Mouse (Mus musculus) cerebellum, adult 2 months (tissue): ENCODE data around the gene Dusp11. TPM values are rescaled to one million over a fixed set of nuclear protein-coding genes. Genes with fewer than 3 reads are reported as not detected.
"Not testable (repeated sequence)": the region's sequence is repeated elsewhere in the genome, so short reads cannot be mapped to it uniquely, and the experiment has no call there.

Source experiments
- DNase-seq, 2 experiments: peaks; one replicate each; pipeline ENCODE4 v3.0.0; 2021
- H3K27ac ChIP-seq: fragments of 200-500 bp; 2 replicates; pipeline ENCODE4 v1.5.1; 2012; ENCODE audit warnings: low read length, control low read depth, inconsistent platforms; ENCODE audit not compliant: insufficient read depth
- H3K27me3 ChIP-seq: fragments of 200-500 bp; 2 replicates; pipeline ENCODE4 v1.6.1; 2012; ENCODE audit warnings: inconsistent platforms, mild to moderate bottlenecking, low read length, moderate library complexity; ENCODE audit not compliant: control insufficient read depth, insufficient read depth
- H3K4me1 ChIP-seq: fragments of 200-500 bp; 2 replicates; pipeline ENCODE4 v1.6.1; 2011; ENCODE audit warnings: low read length; ENCODE audit not compliant: control insufficient read depth, insufficient read depth
- H3K4me3 ChIP-seq: fragments of 200-500 bp; replicated peaks from 2 replicates; pipeline ENCODE3; 2011; ENCODE audit warnings: mild to moderate bottlenecking, low read depth, low read length, control low read depth; ENCODE audit not compliant: insufficient read depth
- CTCF ChIP-seq: fragments of 200-500 bp; IDR thresholded peaks from 2 replicates; pipeline ENCODE4 v1.5.1; 2011; ENCODE audit warnings: low read depth, mild to moderate bottlenecking, control low read depth, low read length, moderate library complexity, borderline replicate concordance; ENCODE audit not compliant: insufficient read depth
- POLR2A ChIP-seq: fragments of 200-500 bp; IDR thresholded peaks from 2 replicates; pipeline ENCODE4 v1.6.1; 2011; ENCODE audit warnings: low read length, control low read depth, borderline replicate concordance; ENCODE audit not compliant: insufficient read depth
- WGBS: fragments of 180-500 bp; shearing (Covaris S2); methylation state at CpG from one replicate; pipeline ENCODE4 v1.1.7; 2018; 5-methylcytosine and 5-hydroxymethylcytosine counted together
- polyA plus RNA-seq: library from polyadenylated mRNA; depleted of rRNA; stranded (reverse); fragments of >200 nt; gene quantifications from 2 replicates; pipeline ENCODE4 v1.2.3, GENCODE M21; 2012

The Dusp11 gene
- polyA plus RNA-seq, 1 experiment, result 143 TPM

DNA sequence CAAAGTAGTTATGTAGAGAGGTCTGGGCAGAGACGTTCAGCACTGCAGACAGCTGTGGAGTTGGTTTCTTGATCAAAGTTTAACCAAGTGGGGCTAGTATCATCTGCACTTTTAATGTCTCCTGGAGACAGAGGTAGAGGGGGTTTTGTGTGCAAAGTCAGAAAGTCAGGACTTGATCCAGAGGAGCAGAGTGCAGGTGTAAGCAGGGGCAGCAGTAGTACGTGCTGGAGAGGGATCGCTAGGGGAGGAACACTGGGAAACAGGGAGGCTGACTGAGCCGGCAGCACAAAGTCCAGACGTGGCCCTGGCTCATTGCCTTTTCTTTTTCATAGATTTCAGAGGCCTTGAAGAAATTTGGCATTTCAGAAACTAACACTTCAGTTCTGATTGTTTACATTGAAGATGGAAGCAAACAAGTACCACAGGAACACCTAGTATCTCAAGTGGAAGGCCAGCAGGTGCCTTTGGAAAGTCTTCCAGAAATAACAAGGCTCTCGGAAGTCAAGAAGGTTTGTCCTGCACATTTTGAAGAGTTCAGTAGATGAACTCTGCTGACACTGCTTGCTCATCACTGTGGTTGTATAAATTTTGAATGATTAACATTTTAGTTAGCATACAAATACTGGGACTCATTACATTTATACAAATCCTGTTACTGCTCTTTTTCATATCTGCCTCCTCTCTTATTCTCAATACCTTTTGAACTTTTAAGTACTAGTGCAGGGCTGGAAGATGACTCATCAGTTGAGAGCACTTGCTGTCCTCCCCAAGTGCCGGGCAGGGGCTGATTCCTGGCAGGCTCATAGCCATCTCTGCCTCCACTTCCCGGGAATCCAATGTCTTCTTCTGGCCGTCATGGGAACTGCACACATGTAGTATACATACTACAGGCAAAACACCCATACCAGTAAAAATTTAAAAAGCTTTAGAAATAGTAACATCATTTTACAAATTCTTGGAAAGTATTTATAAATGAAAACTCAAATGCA, 33.7 kb downstream of the Dusp11 start:
- Histone ChIP-seq H3K4me1 (no peaks in the 10 kb centered on the region), H3K27ac (no peak overlapping the region), H3K27me3 (no peaks in the 10 kb centered on the region), H3K4me3 (no peak overlapping the region)
- 82% methylated on average over 9 of the region's 9 CpGs for WGBS
- TF ChIP-seq CTCF (no peak), POLR2A (no peak)
- DNase-seq, result no peak

DNA sequence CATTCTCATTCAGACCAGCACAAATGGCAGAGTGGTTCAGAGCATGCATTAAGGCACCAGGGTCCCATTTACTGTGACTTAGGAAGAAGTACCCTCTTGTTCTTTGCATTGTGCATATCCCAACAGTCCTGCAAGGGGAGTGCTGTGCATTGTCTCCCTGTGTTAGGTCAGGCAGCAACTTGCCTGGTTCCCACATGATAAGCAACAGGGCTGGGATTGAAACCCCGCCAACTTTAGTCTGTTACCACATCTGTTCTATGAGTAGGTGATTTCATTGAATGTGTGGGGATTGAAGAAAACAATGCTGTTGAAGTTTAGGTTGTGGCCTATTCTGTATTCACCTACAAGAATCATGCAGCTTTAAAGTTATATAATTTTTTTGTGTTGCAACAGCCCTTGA, 34.8 kb downstream of the Dusp11 start:
- H3K4me3 ChIP-seq, result no peak overlapping the region
- no peak overlapping the region for H3K27ac ChIP-seq
- TF ChIP-seq POLR2A (no peak), CTCF (no peak)
- WGBS, result 90% methylated on average over 1 of the region's 1 CpGs
- H3K4me1 ChIP-seq, result no peaks in the 10 kb centered on the region
- DNase-seq, result no peak
- H3K27me3 ChIP-seq, result no peaks in the 10 kb centered on the region

DNA sequence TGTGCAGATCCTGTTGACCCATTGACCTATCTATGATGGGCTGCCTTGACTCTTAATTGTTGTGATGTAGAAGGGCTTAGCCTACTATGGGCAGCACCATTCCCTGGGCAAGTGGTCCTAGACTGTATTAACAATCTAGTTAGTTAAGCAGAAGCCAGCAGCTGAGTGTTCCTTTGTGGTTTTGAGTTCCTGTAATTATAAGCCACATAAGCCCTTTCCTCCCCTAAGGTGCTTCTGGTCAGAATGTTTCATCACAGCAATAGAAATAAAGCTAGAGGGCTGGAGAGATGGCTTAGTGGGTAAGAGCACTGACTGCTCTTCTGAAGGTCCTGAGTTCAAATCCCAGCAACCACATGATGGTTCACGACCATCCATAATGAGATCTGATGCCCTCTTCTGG, 37.8 kb downstream of the Dusp11 start:
- no peak for TF ChIP-seq CTCF
- TF ChIP-seq POLR2A, result no peak
- 95% methylated on average over 1 of the region's 1 CpGs for WGBS
- Histone ChIP-seq H3K4me1 (no peaks in the 10 kb centered on the region), H3K27ac (no peak overlapping the region), H3K4me3 (no peak overlapping the region), H3K27me3 (no peaks in the 10 kb centered on the region)
- no peak for DNase-seq

DNA sequence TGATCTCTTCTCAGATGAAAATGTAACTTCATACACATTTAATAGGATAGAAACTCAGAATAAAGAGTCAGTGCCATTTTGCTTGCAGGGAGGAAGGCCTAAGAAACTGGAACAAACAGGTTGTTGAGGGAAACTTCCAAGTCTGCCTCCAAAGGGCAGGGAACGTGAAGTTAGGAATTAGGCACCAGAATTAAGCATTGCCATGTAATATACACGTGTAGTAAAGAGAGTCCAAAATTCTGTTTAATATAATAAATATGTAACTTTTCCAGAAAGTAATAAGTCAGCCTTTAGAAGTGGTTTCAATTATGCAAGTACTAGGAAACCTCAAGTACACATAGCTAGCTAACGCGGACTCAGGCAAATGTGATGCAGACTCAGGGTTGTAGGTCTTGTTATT, 42.1 kb downstream of the Dusp11 start:
- Histone ChIP-seq H3K27me3 (no peaks in the 10 kb centered on the region), H3K27ac (no peak overlapping the region), H3K4me3 (no peak overlapping the region), H3K4me1 (no peaks in the 10 kb centered on the region)
- DNase-seq, result no peak
- 97% methylated on average over 4 of the region's 4 CpGs for WGBS
- TF ChIP-seq CTCF (no peak), POLR2A (no peak)

DNA sequence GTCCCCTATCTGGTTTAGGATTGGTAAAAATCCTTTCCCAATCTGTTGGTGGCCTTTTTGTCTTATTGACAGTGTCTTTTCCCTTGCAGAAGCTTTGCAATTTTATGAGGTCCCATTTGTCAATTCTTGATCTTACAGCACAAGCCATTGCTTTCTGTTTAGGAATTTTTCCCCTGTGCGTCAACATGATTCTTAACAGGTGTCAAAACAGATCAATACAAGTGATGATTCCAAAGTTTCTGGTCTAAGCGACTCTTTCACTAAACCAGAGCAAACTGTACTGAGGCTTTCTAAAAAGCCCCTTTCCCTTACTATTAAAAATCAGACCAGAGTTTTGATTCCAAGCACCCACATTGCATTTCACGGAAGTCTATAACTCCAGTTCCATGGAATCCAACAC, 43.1 kb downstream of the Dusp11 start:
- H3K27ac ChIP-seq, H3K27me3 ChIP-seq, H3K4me1 ChIP-seq, H3K4me3 ChIP-seq, DNase-seq: not testable (repeated sequence)
- WGBS, result 97% methylated on average over 3 of the region's 3 CpGs

DNA sequence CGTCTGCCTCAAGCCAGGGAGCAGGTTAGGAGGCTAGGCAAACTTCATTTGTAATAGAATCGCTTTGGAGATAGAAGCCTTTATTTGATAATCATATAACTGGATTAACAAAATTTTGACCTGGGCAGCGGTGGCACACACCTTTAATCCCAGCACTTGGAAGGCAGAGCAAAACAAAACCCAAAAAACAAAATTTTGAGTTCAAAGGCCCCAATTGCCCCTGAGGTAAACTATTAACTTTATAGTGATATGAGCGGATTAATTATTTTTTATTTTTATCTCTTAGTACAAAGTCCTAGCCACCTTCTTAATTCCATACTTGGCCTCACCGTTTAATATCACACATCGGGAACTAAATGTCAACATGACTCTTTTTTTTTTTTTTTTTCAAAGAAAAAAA, 44.9 kb downstream of the Dusp11 start:
- TF ChIP-seq POLR2A (no peak), CTCF (no peak)
- DNase-seq, result no peak
- Histone ChIP-seq H3K27me3 (no peaks in the 10 kb centered on the region), H3K27ac (no peak overlapping the region), H3K4me3 (peak overlapping the region; percentile 65), H3K4me1 (no peaks in the 10 kb centered on the region)
- 77% methylated on average over 6 of the region's 6 CpGs for WGBS

DNA sequence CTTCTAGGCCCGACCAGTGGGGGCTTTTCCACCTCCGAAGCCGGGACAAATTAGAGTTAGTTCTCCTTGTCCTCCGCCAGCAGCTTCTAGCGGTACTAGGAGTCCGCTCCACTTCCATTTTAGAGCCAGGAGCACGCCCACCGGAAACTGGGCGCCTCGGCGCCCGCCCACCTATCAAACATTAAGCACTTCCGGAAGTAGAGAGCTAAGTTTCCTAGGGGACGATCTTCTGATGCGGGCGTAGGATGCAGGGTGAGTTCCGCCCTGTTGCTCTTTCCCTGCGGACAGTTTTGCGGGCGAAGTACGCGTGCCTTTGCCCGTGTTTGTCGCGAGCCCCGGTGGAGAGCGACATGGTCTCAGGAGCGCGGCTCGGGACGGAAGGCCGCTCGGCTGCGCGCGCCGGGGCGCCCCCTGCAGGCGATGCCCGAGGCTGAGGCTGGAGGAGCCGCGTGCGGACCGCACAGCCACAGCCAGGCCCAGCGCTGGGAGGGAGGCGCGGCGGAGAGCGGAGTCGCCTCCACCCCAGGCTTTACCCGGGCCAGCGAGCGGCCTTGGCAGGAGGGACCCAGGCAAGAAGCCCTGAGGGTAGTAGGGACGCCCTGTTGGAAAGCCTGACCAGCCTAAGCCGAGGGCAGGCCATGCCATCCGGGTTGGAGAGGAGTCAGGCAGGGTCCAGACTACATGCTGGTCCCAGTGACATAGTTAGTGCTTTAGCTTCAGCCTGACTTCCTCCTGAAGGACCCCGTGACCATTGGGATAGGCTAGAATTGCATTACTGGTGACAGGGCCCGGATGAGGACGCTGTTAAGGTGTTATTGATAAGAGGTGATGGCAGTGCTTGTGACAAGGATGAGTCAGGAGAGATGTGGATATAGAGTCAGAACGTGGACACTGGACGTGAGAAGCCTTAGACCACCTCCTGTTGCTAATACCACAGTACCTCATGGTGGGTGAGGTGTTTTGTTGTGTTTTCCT, 45.6 kb downstream of the Dusp11 start, which contains the start of gene Nat8f1:
Gene Nat8f1, minus strand, starts transcription at position 149 of the 975 bp plus-strand sequence.
- peak within 1 kb of the TSS; percentile 87 for H3K27ac ChIP-seq
- peak within 1 kb of the TSS; percentile 81 for H3K4me3 ChIP-seq
- DNase-seq, result peak; percentile 87 to 90
- peak; percentile 44; the same call in 1 of the 2 replicates for TF ChIP-seq POLR2A
- peak; percentile 45 for TF ChIP-seq CTCF
- not testable (repeated sequence) for H3K4me1 ChIP-seq, H3K27me3 ChIP-seq
- WGBS, result under 1% methylated on average over 61 of the region's 61 CpGs

DNA sequence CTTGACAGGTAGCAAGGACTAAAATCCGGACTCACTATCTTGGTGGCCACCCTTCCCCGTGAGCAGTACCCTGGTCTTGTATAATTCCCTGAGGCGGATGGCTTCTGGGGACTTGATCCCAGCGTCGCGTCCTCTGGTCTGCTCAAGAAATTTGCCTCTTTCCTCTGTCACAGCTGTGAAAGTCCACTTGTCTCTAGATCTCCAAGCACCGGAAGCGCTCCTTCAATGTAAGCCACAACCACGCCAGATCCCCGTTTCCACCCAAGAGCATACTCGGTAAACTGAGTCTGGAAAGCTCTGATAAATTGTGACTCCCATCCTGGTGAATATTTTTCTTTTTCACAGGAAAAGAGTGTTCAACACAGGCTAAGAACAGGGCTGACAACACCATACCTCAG, 46.3 kb downstream of the Dusp11 start:
- no peak for DNase-seq
- H3K27me3 ChIP-seq, result no peaks in the 10 kb centered on the region
- no peaks in the 10 kb centered on the region for H3K4me1 ChIP-seq
- no peak for TF ChIP-seq CTCF
- TF ChIP-seq POLR2A, result no peak
- peak overlapping the region; percentile 81 for H3K4me3 ChIP-seq
- H3K27ac ChIP-seq, result peak overlapping the region; percentile 78
- WGBS, result 2% methylated on average over 11 of the region's 11 CpGs
